Mouse (Mus musculus): ENCODE data around the gene Ltbp2. TPM values are rescaled to one million over a fixed set of nuclear protein-coding genes. Genes with fewer than 3 reads are reported as not detected.

Gene Ltbp2
- polyA plus RNA-seq, 1 experiment from 2014 or later, result 0.05 TPM

- H3K9me3 ChIP-seq (ENCODE audit: control insufficient read depth, low read length), result no peaks in the 10 kb centered on the region
- H3K27me3 ChIP-seq (ENCODE audit: control insufficient read depth, insufficient read depth, low read length), result no peaks in the 10 kb centered on the region
- no peaks in the 10 kb centered on the region for H3K36me3 ChIP-seq (ENCODE audit: control insufficient read depth, insufficient read depth, low read length)
- no peak overlapping the region for H3K27ac ChIP-seq (ENCODE audit: low read depth, low read length)
- no peak overlapping the region for H3K4me2 ChIP-seq
- DNase-seq (ENCODE audit: low spot score, missing footprints), result no peak
- H3K4me1 ChIP-seq (ENCODE audit: control insufficient read depth, insufficient read depth, low read length), result no peaks in the 10 kb centered on the region
- no peak for ATAC-seq (ENCODE audit: low FRiP score)
- H3K9ac ChIP-seq (ENCODE audit: low read length), result no peak overlapping the region
- WGBS, result 69% methylated on average over 11 of the region's 11 CpGs
- no peak overlapping the region for H3K4me3 ChIP-seq (ENCODE audit: low read depth, low read length)
Measured at GRCm38 (mm10) chr12:84885107-84885876, 9.0 kb upstream of the Ltbp2 start.

- Histone ChIP-seq H3K36me3 (ENCODE audit: control insufficient read depth, insufficient read depth, low read length) (no peaks in the 10 kb centered on the region), H3K27me3 (ENCODE audit: control insufficient read depth, insufficient read depth, low read length) (no peaks in the 10 kb centered on the region), H3K27ac (ENCODE audit: low read depth, low read length) (no peak overlapping the region), H3K4me3 (ENCODE audit: low read depth, low read length) (no peak overlapping the region), H3K9ac (ENCODE audit: low read length) (no peak overlapping the region), H3K4me2 (no peak overlapping the region), H3K4me1 (ENCODE audit: control insufficient read depth, insufficient read depth, low read length) (no peaks in the 10 kb centered on the region), H3K9me3 (ENCODE audit: control insufficient read depth, low read length) (no peaks in the 10 kb centered on the region)
- ATAC-seq (ENCODE audit: low FRiP score) (no peak), DNase-seq (ENCODE audit: low spot score, missing footprints) (peak; percentile 87)
- 88% methylated on average over 7 of the region's 7 CpGs for WGBS
Measured at GRCm38 (mm10) chr12:84884423-84885076, 8.2 kb upstream of the Ltbp2 start.

- H3K4me2 ChIP-seq, result no peak overlapping the region
- H3K36me3 ChIP-seq (ENCODE audit: control insufficient read depth, insufficient read depth, low read length), result no peaks in the 10 kb centered on the region
- ATAC-seq (ENCODE audit: low FRiP score) (no peak), DNase-seq (ENCODE audit: low spot score, missing footprints) (peak; percentile 81)
- H3K9ac ChIP-seq (ENCODE audit: low read length), result no peak overlapping the region
- H3K27ac ChIP-seq (ENCODE audit: low read depth, low read length), result no peak overlapping the region
- no peak overlapping the region for H3K4me3 ChIP-seq (ENCODE audit: low read depth, low read length)
- WGBS, result 72% methylated on average over 4 of the region's 4 CpGs
- no peaks in the 10 kb centered on the region for H3K9me3 ChIP-seq (ENCODE audit: control insufficient read depth, low read length)
- H3K4me1 ChIP-seq (ENCODE audit: control insufficient read depth, insufficient read depth, low read length), result no peaks in the 10 kb centered on the region
- no peaks in the 10 kb centered on the region for H3K27me3 ChIP-seq (ENCODE audit: control insufficient read depth, insufficient read depth, low read length)
Measured at GRCm38 (mm10) chr12:84882796-84883195, 6.5 kb upstream of the Ltbp2 start.

- Histone ChIP-seq H3K9ac (ENCODE audit: low read length) (no peak overlapping the region), H3K36me3 (ENCODE audit: control insufficient read depth, insufficient read depth, low read length) (no peaks in the 10 kb centered on the region), H3K9me3 (ENCODE audit: control insufficient read depth, low read length) (no peaks in the 10 kb centered on the region), H3K4me3 (ENCODE audit: low read depth, low read length) (no peak overlapping the region), H3K4me2 (no peak overlapping the region), H3K27me3 (ENCODE audit: control insufficient read depth, insufficient read depth, low read length) (peaks cover 24% of the 10 kb centered on the region), H3K27ac (ENCODE audit: low read depth, low read length) (no peak overlapping the region), H3K4me1 (ENCODE audit: control insufficient read depth, insufficient read depth, low read length) (peaks cover 8% of the 10 kb centered on the region)
- 60% methylated on average over 11 of the region's 11 CpGs for WGBS
- no peak for ATAC-seq (ENCODE audit: low FRiP score)
- peak; percentile 41 for DNase-seq (ENCODE audit: low spot score, missing footprints)
Measured at GRCm38 (mm10) chr12:84880091-84880490, 3.8 kb upstream of the Ltbp2 start.

GRCm38 (mm10) chr12:84875761-84876480 is 411 bp downstream of the Ltbp2 start:
- no peaks in the 10 kb centered on the region for H3K36me3 ChIP-seq (ENCODE audit: control insufficient read depth, insufficient read depth, low read length)
- H3K4me2 ChIP-seq, result peak overlapping the region; percentile 34
- peaks cover 39% of the 10 kb centered on the region for H3K27me3 ChIP-seq (ENCODE audit: control insufficient read depth, insufficient read depth, low read length)
- H3K4me3 ChIP-seq (ENCODE audit: low read depth, low read length), result peak overlapping the region; percentile 18
- peak; percentile 91 for DNase-seq (ENCODE audit: low spot score, missing footprints)
- no peaks in the 10 kb centered on the region for H3K9me3 ChIP-seq (ENCODE audit: control insufficient read depth, low read length)
- H3K4me1 ChIP-seq (ENCODE audit: control insufficient read depth, insufficient read depth, low read length), result peaks cover 8% of the 10 kb centered on the region
- no peak overlapping the region for H3K27ac ChIP-seq (ENCODE audit: low read depth, low read length)
- ATAC-seq (ENCODE audit: low FRiP score), result no peak
- WGBS, result 3% methylated on average over 59 of the region's 59 CpGs
- no peak overlapping the region for H3K9ac ChIP-seq (ENCODE audit: low read length)

GRCm38 (mm10) chr12:84873434-84873833 is 2.9 kb downstream of the Ltbp2 start:
- no peaks in the 10 kb centered on the region for H3K9me3 ChIP-seq (ENCODE audit: control insufficient read depth, low read length)
- H3K4me1 ChIP-seq (ENCODE audit: control insufficient read depth, insufficient read depth, low read length), result peaks cover 8% of the 10 kb centered on the region
- H3K4me3 ChIP-seq (ENCODE audit: low read depth, low read length), result no peak overlapping the region
- no peak overlapping the region for H3K27ac ChIP-seq (ENCODE audit: low read depth, low read length)
- H3K9ac ChIP-seq (ENCODE audit: low read length), result no peak overlapping the region
- ATAC-seq (ENCODE audit: low FRiP score) (no peak), DNase-seq (ENCODE audit: low spot score, missing footprints) (peak; percentile 94)
- H3K4me2 ChIP-seq, result no peak overlapping the region
- H3K27me3 ChIP-seq (ENCODE audit: control insufficient read depth, insufficient read depth, low read length), result peaks cover 39% of the 10 kb centered on the region
- WGBS, result 1% methylated on average over 3 of the region's 3 CpGs
- no peaks in the 10 kb centered on the region for H3K36me3 ChIP-seq (ENCODE audit: control insufficient read depth, insufficient read depth, low read length)

GRCm38 (mm10) chr12:84872310-84872709 is 4.0 kb downstream of the Ltbp2 start:
- no peak overlapping the region for H3K27ac ChIP-seq (ENCODE audit: low read depth, low read length)
- no peak overlapping the region for H3K4me2 ChIP-seq
- DNase-seq (ENCODE audit: low spot score, missing footprints) (peak; percentile 82), ATAC-seq (ENCODE audit: low FRiP score) (no peak)
- no peaks in the 10 kb centered on the region for H3K36me3 ChIP-seq (ENCODE audit: control insufficient read depth, insufficient read depth, low read length)
- H3K27me3 ChIP-seq (ENCODE audit: control insufficient read depth, insufficient read depth, low read length), result peaks cover 38% of the 10 kb centered on the region
- peaks cover 8% of the 10 kb centered on the region for H3K4me1 ChIP-seq (ENCODE audit: control insufficient read depth, insufficient read depth, low read length)
- WGBS, result 70% methylated on average over 2 of the region's 2 CpGs
- H3K9me3 ChIP-seq (ENCODE audit: control insufficient read depth, low read length), result no peaks in the 10 kb centered on the region
- no peak overlapping the region for H3K4me3 ChIP-seq (ENCODE audit: low read depth, low read length)
- H3K9ac ChIP-seq (ENCODE audit: low read length), result no peak overlapping the region

GRCm38 (mm10) chr12:84865431-84865830 is 10.9 kb downstream of the Ltbp2 start:
- H3K4me3 ChIP-seq (ENCODE audit: low read depth, low read length), result no peak overlapping the region
- ATAC-seq (ENCODE audit: low FRiP score), result no peak
- no peak overlapping the region for H3K9ac ChIP-seq (ENCODE audit: low read length)
- H3K4me2 ChIP-seq, result no peak overlapping the region
- H3K4me1 ChIP-seq (ENCODE audit: control insufficient read depth, insufficient read depth, low read length), result no peaks in the 10 kb centered on the region
- no peaks in the 10 kb centered on the region for H3K27me3 ChIP-seq (ENCODE audit: control insufficient read depth, insufficient read depth, low read length)
- no peak overlapping the region for H3K27ac ChIP-seq (ENCODE audit: low read depth, low read length)
- DNase-seq (ENCODE audit: low spot score, missing footprints), result peak; percentile 56
- no peaks in the 10 kb centered on the region for H3K36me3 ChIP-seq (ENCODE audit: control insufficient read depth, insufficient read depth, low read length)
- WGBS, result 82% methylated on average over 9 of the region's 9 CpGs
- H3K9me3 ChIP-seq (ENCODE audit: control insufficient read depth, low read length), result no peaks in the 10 kb centered on the region

GRCm38 (mm10) chr12:84864801-84865200 is 11.5 kb downstream of the Ltbp2 start:
- no peaks in the 10 kb centered on the region for H3K27me3 ChIP-seq (ENCODE audit: control insufficient read depth, insufficient read depth, low read length)
- H3K9me3 ChIP-seq (ENCODE audit: control insufficient read depth, low read length), result no peaks in the 10 kb centered on the region
- H3K27ac ChIP-seq (ENCODE audit: low read depth, low read length), result no peak overlapping the region
- no peak overlapping the region for H3K9ac ChIP-seq (ENCODE audit: low read length)
- H3K4me3 ChIP-seq (ENCODE audit: low read depth, low read length), result no peak overlapping the region
- no peak for ATAC-seq (ENCODE audit: low FRiP score)
- H3K4me2 ChIP-seq, result no peak overlapping the region
- H3K4me1 ChIP-seq (ENCODE audit: control insufficient read depth, insufficient read depth, low read length), result no peaks in the 10 kb centered on the region
- H3K36me3 ChIP-seq (ENCODE audit: control insufficient read depth, insufficient read depth, low read length), result no peaks in the 10 kb centered on the region
- no peak for DNase-seq (ENCODE audit: low spot score, missing footprints)
- WGBS, result 83% methylated on average over 7 of the region's 7 CpGs

All from midbrain, embryonic 11.5 days (tissue).